Mouse (Mus musculus): ENCODE results near the gene S100a4. TPM values are rescaled to one million over a fixed set of nuclear protein-coding genes. Genes with fewer than 3 reads are reported as not detected.

The S100a4 gene
- 100 to 1,000 TPM; 152 to 248 TPM for polyA plus RNA-seq (2017; shearing (Covaris generic))

GRCm38 (mm10) chr3:90603623-90604022 is at the start of gene S100a4:
Gene S100a4 (plus strand): TSS chr3:90603771.
- ATAC-seq, result peak; percentile 59

DNA sequence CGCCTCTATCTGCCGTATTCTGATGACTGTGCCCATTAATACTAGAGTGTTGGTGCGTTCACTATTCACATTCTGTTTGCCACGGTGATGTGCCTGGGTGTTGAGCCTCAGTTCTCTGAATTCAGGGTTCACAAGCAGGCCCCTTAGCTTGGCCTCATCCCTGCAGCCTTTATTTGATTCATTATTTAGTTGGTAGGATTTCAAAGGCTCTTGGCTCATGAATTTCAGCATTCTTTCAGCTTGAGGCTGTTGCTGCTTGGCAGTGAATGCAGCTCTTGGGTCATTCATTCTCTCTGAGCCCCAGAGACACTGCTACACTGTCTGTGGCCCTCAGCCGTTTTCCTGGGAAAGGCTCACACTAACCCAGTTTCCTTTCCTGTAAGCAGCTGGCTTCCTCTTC is 47.6 kb upstream of the S100a4 start:
- ATAC-seq, result no peak

GRCm38 (mm10) chr3:90560008-90560628 is 43.5 kb upstream of the S100a4 start, which contains the start of gene S100a3:
Gene S100a3 (plus strand): TSS chr3:90560578.
- ATAC-seq, result no peak

DNA sequence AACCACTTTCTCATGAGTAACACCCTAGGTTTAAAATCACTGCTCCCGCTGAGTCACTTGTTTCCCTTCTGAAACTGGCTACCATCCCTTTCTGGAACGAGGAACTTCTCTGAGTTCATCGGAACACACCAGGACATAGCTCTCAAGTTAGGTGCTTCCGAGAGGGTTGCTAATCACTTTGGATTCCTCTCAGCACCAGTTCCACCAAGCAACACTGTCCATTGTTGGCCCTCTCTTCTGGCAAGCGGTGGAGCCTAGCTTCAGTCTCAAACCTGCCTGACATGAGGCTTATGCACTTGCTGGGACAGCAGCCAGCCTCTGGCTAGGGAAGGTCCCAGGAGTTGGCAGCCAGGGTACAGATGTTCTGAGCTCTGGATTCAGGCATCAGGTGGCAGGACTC is 28.9 kb upstream of the S100a4 start:
- no peak for ATAC-seq

DNA sequence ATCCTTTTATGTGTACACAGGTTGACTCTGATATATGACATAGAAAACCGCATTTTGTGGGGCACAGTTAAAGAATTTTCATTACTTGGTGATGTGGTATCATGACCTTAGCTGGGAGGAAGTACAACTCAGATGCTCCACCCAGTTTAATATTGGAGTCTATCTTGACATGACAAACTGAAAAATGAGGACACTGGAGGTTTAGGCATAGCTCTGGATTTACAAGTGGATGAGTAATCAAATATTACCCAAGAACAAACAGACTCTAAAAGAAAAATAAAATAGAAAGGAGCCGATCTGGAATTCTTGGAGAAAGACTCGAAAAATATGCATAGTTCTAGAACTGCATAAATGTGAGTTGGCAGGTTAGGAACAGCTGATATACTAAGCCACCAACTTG is 28.3 kb upstream of the S100a4 start:
- no peak for ATAC-seq

- ATAC-seq, result no peak
Observed at GRCm38 (mm10) chr3:90576351-90577001, 27.1 kb upstream of the S100a4 start.

DNA sequence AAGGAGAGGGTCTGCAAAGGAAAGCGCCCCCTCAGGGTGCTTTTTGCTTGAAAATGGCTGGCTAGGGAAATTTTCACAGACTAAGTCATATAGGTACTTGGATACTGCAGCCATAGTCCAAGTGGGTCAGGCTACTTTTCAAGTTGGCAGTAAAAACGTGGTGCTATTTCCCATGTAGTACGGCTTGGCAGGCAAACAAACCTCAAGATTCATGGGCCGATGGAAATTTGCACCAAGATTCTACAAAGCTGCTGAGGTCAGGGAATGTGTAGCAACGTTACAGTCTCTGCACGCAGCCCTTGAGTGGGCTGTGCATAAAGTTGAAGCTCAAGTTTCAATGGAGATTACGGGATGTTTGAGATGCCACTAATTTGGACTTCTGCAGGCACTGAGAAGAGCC is 24.1 kb upstream of the S100a4 start:
- ATAC-seq, result no peak

GRCm38 (mm10) chr3:90581141-90581540 is 22.4 kb upstream of the S100a4 start:
- ATAC-seq, result no peak

DNA sequence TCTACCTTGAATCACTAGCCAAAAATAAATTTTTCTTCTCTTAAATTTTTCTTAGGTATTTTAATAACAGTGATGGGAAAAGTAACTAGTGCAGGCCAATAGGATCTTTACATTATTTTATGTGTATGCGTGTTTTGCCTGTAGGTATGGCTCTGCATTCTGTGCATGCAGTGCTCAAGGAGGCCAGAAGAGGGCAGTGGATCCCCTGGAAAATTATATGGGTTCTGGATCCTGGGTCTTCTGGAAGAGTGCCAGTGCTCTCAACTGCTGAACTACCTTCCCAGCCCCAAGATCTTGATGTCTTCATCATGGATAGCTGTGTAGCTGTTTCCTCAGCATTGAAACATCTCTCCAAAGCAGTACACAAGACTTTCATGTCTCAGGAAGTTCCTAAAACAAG is 21.4 kb upstream of the S100a4 start:
- ATAC-seq, result no peak

GRCm38 (mm10) chr3:90582556-90582955 is 21.0 kb upstream of the S100a4 start:
- no peak for ATAC-seq

- no peak for ATAC-seq
Observed at GRCm38 (mm10) chr3:90583893-90584292, 19.7 kb upstream of the S100a4 start.

DNA sequence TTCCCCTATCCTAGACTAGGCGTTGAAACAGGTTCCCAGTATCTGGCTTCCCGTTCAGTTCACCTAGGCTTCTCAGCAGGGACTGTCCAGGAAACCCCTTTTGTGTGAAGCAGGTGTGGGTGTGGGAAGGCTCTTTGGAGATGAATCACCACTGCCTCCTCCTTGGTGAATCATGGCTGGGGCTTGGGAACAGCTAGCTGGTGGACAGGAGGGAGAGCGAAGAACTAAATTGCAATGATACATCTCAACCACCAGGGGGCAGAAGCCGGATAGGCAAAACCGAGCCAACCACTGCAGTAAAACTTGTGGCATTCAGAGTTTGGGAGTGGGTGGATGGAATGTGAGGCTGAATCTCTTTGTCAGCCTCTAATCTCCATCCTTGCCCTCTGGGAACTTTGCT is 18.0 kb upstream of the S100a4 start:
- ATAC-seq, result no peak

GRCm38 (mm10) chr3:90586016-90586643 is 17.4 kb upstream of the S100a4 start:
- no peak for ATAC-seq

DNA sequence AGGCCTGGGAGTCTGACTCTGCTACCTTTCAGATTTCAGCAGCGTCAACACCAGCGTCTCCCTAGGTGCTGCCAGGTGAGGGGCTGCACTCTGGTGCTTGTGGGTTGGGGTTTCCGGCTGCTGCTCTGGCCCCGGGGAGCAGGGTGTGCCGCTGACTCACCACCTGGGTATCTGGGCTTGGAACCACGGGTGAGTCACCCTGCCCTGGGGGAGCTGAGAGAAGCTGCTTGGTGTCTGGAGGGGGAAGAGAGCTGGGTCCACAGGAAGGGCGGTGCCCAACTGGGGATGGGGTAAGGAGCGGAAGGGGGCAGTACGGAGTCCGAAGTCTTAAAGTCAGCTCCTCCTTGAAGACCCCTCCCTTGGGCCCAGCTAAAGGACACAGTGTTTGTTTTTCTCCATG is 16.7 kb upstream of the S100a4 start:
- peak; percentile 90 for ATAC-seq

DNA sequence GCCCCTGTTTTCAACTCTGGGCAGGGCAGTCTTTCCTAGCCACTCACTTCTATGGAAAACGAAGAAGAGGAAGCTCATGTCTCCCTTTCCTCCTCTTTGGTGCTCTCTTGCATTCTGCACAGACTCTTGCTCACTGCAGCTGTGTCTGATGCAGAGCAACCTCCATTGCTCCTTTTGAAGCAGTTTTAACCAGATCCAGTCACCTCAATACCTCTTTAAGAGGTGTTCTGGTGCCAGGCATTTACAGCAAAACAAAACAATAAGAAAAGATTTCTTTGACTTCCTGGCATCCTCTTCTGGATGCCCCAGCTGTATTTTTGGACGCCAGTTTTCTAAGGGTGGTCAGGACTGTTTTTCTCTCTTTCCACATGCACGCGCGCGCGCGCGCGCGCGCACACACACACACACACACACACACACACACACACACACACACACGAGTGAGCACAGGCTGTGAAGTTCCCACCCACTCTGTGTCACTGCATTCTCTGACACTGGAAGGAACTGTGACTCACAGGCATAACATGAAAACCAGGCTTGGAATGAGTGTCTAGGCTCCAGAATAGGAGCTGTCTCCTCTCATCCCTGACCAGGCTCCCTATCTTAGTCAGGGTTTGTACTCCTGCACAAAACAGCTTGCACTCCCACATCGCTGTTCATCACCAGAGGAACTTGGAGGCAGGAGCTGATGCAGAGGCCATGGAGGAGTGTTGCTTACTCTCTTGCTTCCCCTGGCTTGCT is 16.0 kb upstream of the S100a4 start:
- ATAC-seq, result peak; percentile 9

GRCm38 (mm10) chr3:90589390-90589789 is 14.2 kb upstream of the S100a4 start:
- ATAC-seq, result peak; percentile 51

- ATAC-seq, result no peak
Observed at GRCm38 (mm10) chr3:90589947-90590346, 13.6 kb upstream of the S100a4 start, which contains the start of gene S100a2. Gene S100a2 (plus strand): TSS chr3:90590247.

GRCm38 (mm10) chr3:90594466-90594865 is 9.1 kb upstream of the S100a4 start:
- ATAC-seq, result no peak

- no peak for ATAC-seq
Observed at GRCm38 (mm10) chr3:90595556-90595955, 8.0 kb upstream of the S100a4 start.

DNA sequence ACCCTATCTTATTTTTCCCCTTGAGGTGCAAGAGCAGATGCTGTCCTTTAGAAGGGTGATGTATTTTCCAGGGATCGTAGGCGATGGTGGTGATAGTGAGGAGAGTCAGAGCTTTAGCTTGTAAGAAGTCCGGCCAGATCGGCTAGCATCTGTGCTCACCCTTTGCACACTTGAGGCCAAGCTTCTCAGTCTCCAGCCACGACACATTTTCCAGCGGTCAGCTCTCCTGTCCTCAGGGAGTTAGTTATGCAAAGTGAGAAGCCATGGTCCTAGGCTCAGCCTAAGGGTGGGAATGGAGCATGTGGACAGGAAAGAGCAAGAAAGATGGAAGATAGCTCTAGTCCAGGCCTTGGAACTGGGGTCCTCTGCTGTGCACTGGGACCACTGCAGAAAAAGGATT is 6.8 kb upstream of the S100a4 start:
- ATAC-seq, result no peak

DNA sequence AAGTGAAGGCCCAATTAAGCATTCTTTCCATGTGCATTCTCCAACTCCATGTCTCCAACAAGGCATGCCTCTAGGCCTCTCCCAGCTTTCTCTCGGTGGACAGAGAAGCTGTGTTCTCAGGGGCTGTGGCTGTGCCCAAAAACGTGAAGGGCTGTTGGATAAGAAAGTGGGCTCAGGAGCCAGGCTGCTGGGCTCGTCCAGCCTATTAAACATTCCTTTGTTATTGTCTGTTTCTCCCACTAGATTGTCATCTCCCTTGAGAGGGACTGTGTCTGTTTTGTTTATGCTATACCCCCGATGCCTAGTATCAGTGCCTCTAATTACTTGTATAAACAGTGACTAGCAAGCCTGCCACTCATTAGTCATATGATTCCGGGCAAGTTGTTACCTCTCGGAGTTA is 5.8 kb upstream of the S100a4 start:
- no peak for ATAC-seq

DNA sequence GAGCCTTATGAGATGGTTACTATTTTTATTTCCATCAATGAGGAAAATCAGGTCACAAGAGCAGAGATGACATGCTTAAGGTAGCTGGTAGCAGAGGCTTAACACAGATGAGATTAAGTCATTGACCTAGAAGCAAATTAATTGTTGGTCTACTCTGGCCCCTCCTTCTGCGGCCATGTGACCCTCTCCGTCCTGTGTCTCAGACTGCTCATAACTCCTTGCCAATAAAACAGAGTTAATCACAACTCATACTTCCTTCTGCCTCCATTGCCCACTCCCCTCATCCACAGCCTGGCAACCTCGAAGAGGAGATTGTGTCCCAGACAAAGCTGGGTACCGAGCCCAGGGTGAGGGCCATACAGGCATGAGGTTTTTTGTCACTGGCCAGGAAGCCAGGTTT is 5.4 kb upstream of the S100a4 start:
- no peak for ATAC-seq

GRCm38 (mm10) chr3:90599401-90599800 is 4.2 kb upstream of the S100a4 start:
- no peak for ATAC-seq
